Mouse (Mus musculus): ENCODE results near the gene Pex6. TPM values are rescaled to one million over a fixed set of nuclear protein-coding genes. Genes with fewer than 3 reads are reported as not detected.

Pex6 gene
- polyA plus RNA-seq, 1 experiment from 2014 or later, result 11.6 TPM

- ATAC-seq (peak; percentile 89), DNase-seq (peak; percentile 66)
- peak; percentile 73 for TF ChIP-seq EP300 (IDR thresholded peaks at IDR 0.05; ENCODE audit: low read depth)
- no peak for TF ChIP-seq CTCF (IDR thresholded peaks at IDR 0.05; ENCODE audit: low read depth)
These were observed 24.0 kb downstream of the Pex6 start for GRCm38 (mm10) chr17:46735287-46735686.

GRCm38 (mm10) chr17:46736160-46736559, 24.9 kb downstream of the Pex6 start:
- Histone ChIP-seq H3K36me3 (replicated peaks; ENCODE audit: insufficient read depth, low read length) (0 out of 2 replicates have a peak, but pooled peaks cover 4% of the 10 kb centered on the region), H3K27me3 (ENCODE audit: insufficient read depth, low read length) (no peaks in the 10 kb centered on the region), H3K4me1 (ENCODE audit: insufficient read depth) (peaks cover 8% of the 10 kb centered on the region; the same call in 1 of the 2 replicates), H3K9ac (replicated peaks) (no peak overlapping the region), H3K4me2 (ENCODE audit: low read depth, low read length) (peak overlapping the region; percentile 5; the same call in 1 of the 2 replicates), H3K27ac (ENCODE audit: low read depth) (peak overlapping the region; percentile 91), H3K9me3 (ENCODE audit: low read length) (peaks cover 2% of the 10 kb centered on the region; the same call in 1 of the 2 replicates), H3K4me3 (ENCODE audit: low read depth, low read length) (no peak overlapping the region)
- ATAC-seq, result no peak
- peak; percentile 72 for DNase-seq
- TF ChIP-seq CTCF (IDR thresholded peaks at IDR 0.05; ENCODE audit: low read depth), result peak; percentile 75
- TF ChIP-seq EP300 (IDR thresholded peaks at IDR 0.05; ENCODE audit: low read depth), result no peak
- 46% methylated on average over 10 of the region's 10 CpGs for WGBS (ENCODE audit: insufficient replicate concordance)

More at GRCm38 (mm10) chr17:46735287-46735686, 24.0 kb downstream of the Pex6 start:
- H3K9ac ChIP-seq (replicated peaks), result peak overlapping the region; percentile 26; the same call in 1 of the 2 replicates
- no peak overlapping the region for H3K4me3 ChIP-seq (ENCODE audit: low read depth, low read length)
- peak overlapping the region; percentile 91 for H3K27ac ChIP-seq (ENCODE audit: low read depth)
- H3K9me3 ChIP-seq (ENCODE audit: low read length), result peaks cover 2% of the 10 kb centered on the region; the same call in 1 of the 2 replicates
- 49% methylated on average over 7 of the region's 7 CpGs for WGBS (ENCODE audit: insufficient replicate concordance)
- peaks cover 8% of the 10 kb centered on the region; the same call in 1 of the 2 replicates for H3K4me1 ChIP-seq (ENCODE audit: insufficient read depth)
- H3K4me2 ChIP-seq (ENCODE audit: low read depth, low read length), result no peak overlapping the region
- 0 out of 2 replicates have a peak, but pooled peaks cover 2% of the 10 kb centered on the region for H3K36me3 ChIP-seq (replicated peaks; ENCODE audit: insufficient read depth, low read length)
- H3K27me3 ChIP-seq (ENCODE audit: insufficient read depth, low read length), result no peaks in the 10 kb centered on the region

- H3K4me3 ChIP-seq (ENCODE audit: low read depth, low read length), result no peak overlapping the region
- H3K27ac ChIP-seq (ENCODE audit: low read depth), result no peak overlapping the region
- peaks cover 2% of the 10 kb centered on the region; the same call in 1 of the 2 replicates for H3K9me3 ChIP-seq (ENCODE audit: low read length)
- TF ChIP-seq EP300 (IDR thresholded peaks at IDR 0.05; ENCODE audit: low read depth), result no peak
- TF ChIP-seq CTCF (IDR thresholded peaks at IDR 0.05; ENCODE audit: low read depth), result no peak
- H3K4me1 ChIP-seq (ENCODE audit: insufficient read depth), result no peaks in the 10 kb centered on the region
- ATAC-seq (no peak), DNase-seq (no peak)
- no peak overlapping the region for H3K9ac ChIP-seq (replicated peaks)
- WGBS (ENCODE audit: insufficient replicate concordance), result 81% methylated on average over 6 of the region's 6 CpGs
- H3K27me3 ChIP-seq (ENCODE audit: insufficient read depth, low read length), result no peaks in the 10 kb centered on the region
- H3K36me3 ChIP-seq (replicated peaks; ENCODE audit: insufficient read depth, low read length), result peaks cover 21% of the 10 kb centered on the region; the same call in 1 of the 2 replicates
- no peak overlapping the region for H3K4me2 ChIP-seq (ENCODE audit: low read depth, low read length)
These were observed 30.0 kb downstream of the Pex6 start for GRCm38 (mm10) chr17:46741305-46741704.

- DNase-seq, result no peak
- no peak overlapping the region for H3K27ac ChIP-seq (ENCODE audit: low read depth)
- 90% methylated on average over 9 of the region's 9 CpGs for WGBS (ENCODE audit: insufficient replicate concordance)
These were observed 31.7 kb downstream of the Pex6 start for GRCm38 (mm10) chr17:46742986-46743385.

GRCm38 (mm10) chr17:46745506-46745905, 34.2 kb downstream of the Pex6 start:
- Histone ChIP-seq H3K27me3 (ENCODE audit: insufficient read depth, low read length) (no peaks in the 10 kb centered on the region), H3K9me3 (ENCODE audit: low read length) (no peaks in the 10 kb centered on the region), H3K4me1 (ENCODE audit: insufficient read depth) (peaks cover 24% of the 10 kb centered on the region), H3K36me3 (replicated peaks; ENCODE audit: insufficient read depth, low read length) (peaks cover 27% of the 10 kb centered on the region; the same call in 1 of the 2 replicates), H3K4me2 (ENCODE audit: low read depth, low read length) (no peak overlapping the region), H3K27ac (ENCODE audit: low read depth) (no peak overlapping the region), H3K4me3 (ENCODE audit: low read depth, low read length) (no peak overlapping the region), H3K9ac (replicated peaks) (no peak overlapping the region)
- ATAC-seq (no peak), DNase-seq (no peak)
- WGBS (ENCODE audit: insufficient replicate concordance), result 88% methylated on average over 2 of the region's 2 CpGs
- no peak for TF ChIP-seq EP300 (IDR thresholded peaks at IDR 0.05; ENCODE audit: low read depth)
- no peak for TF ChIP-seq CTCF (IDR thresholded peaks at IDR 0.05; ENCODE audit: low read depth)

More at GRCm38 (mm10) chr17:46742986-46743385, 31.7 kb downstream of the Pex6 start:
- Histone ChIP-seq H3K36me3 (replicated peaks; ENCODE audit: insufficient read depth, low read length) (peaks cover 26% of the 10 kb centered on the region; the same call in 1 of the 2 replicates), H3K9ac (replicated peaks) (no peak overlapping the region), H3K27me3 (ENCODE audit: insufficient read depth, low read length) (no peaks in the 10 kb centered on the region), H3K4me1 (ENCODE audit: insufficient read depth) (peaks cover 11% of the 10 kb centered on the region), H3K9me3 (ENCODE audit: low read length) (peaks cover 2% of the 10 kb centered on the region; the same call in 1 of the 2 replicates), H3K4me3 (ENCODE audit: low read depth, low read length) (no peak overlapping the region), H3K4me2 (ENCODE audit: low read depth, low read length) (no peak overlapping the region)
- TF ChIP-seq EP300 (IDR thresholded peaks at IDR 0.05; ENCODE audit: low read depth) (no peak), CTCF (IDR thresholded peaks at IDR 0.05; ENCODE audit: low read depth) (no peak)
- no peak for ATAC-seq

GRCm38 (mm10) chr17:46747234-46747633, 36.0 kb downstream of the Pex6 start:
- peaks cover 31% of the 10 kb centered on the region for H3K4me1 ChIP-seq (ENCODE audit: insufficient read depth)
- 0 out of 2 replicates have a peak overlapping the region, but pooled peaks have one; percentile 16 for H3K27ac ChIP-seq (ENCODE audit: low read depth)
- ATAC-seq (no peak), DNase-seq (no peak)
- 58% methylated on average over 8 of the region's 8 CpGs for WGBS (ENCODE audit: insufficient replicate concordance)
- TF ChIP-seq CTCF (IDR thresholded peaks at IDR 0.05; ENCODE audit: low read depth) (no peak), EP300 (IDR thresholded peaks at IDR 0.05; ENCODE audit: low read depth) (no peak)
- no peak overlapping the region for H3K4me2 ChIP-seq (ENCODE audit: low read depth, low read length)
- H3K9ac ChIP-seq (replicated peaks), result no peak overlapping the region
- no peaks in the 10 kb centered on the region for H3K27me3 ChIP-seq (ENCODE audit: insufficient read depth, low read length)
- H3K9me3 ChIP-seq (ENCODE audit: low read length), result no peaks in the 10 kb centered on the region
- no peak overlapping the region for H3K4me3 ChIP-seq (ENCODE audit: low read depth, low read length)
- H3K36me3 ChIP-seq (replicated peaks; ENCODE audit: insufficient read depth, low read length), result peaks cover 22% of the 10 kb centered on the region; the same call in 1 of the 2 replicates
